Mouse (Mus musculus) effector memory CD4-positive, alpha-beta T cell, adult 5 months (primary cell): Measurements from ENCODE around the gene Gm10666. TPM values are rescaled to one million over a fixed set of nuclear protein-coding genes. Genes with fewer than 3 reads are reported as not detected.

Source experiments
- polyA plus RNA-seq: library from polyadenylated mRNA; unstranded; fragments of 100-300 nt; shearing (Covaris generic); gene quantifications from one replicate; pipeline ENCODE4 v1.2.1, GENCODE M21; 2017

Gm10666 gene
- polyA plus RNA-seq: not detected

GRCm38 (mm10) chr7:22134641-22135040 lies at the start of gene Gm10666:
Gene Gm10666, minus strand, starts transcription at chr7:22134741.

GRCm38 (mm10) chr7:22163935-22164334 lies 29.4 kb upstream of the Gm10666 start, which contains the start of gene Vmn1r142:
Gene Vmn1r142, minus strand, starts transcription at chr7:22164035.

GRCm38 (mm10) chr7:22118145-22118544 lies 16.4 kb downstream of the Gm10666 start, which contains the start of gene Gm16451:
Gene Gm16451, minus strand, starts transcription at chr7:22118245.

Other genes starting within 250 kb of the Gm10666 start
- not detected for gene Gm5891, start 213.4 kb downstream of the Gm10666 start, polyA plus RNA-seq
- not detected for gene Vmn1r137, start 140.2 kb downstream of the Gm10666 start, polyA plus RNA-seq
- not detected for gene Vmn1r138, start 105.8 kb downstream of the Gm10666 start, polyA plus RNA-seq
- not detected for gene Gm6176, start 78.4 kb downstream of the Gm10666 start, polyA plus RNA-seq
- gene Vmn1r139, start 65.7 kb downstream of the Gm10666 start, polyA plus RNA-seq: not detected
- not detected for gene Gm16451, start 16.5 kb downstream of the Gm10666 start, polyA plus RNA-seq
- gene Vmn1r142, start 29.3 kb upstream of the Gm10666 start, polyA plus RNA-seq: not detected
- gene Vmn1r143, start 54.6 kb upstream of the Gm10666 start, polyA plus RNA-seq: not detected
- gene Gm8653, start 66.5 kb upstream of the Gm10666 start, polyA plus RNA-seq: not detected
- gene Gm8453, start 94.7 kb upstream of the Gm10666 start, polyA plus RNA-seq: not detected
- not detected for gene Gm4187, start 195.0 kb upstream of the Gm10666 start, polyA plus RNA-seq
- gene Gm8660, start 236.3 kb upstream of the Gm10666 start, polyA plus RNA-seq: not detected